Mouse (Mus musculus): ENCODE results near the gene Aqp3. TPM values are rescaled to one million over a fixed set of nuclear protein-coding genes. Genes with fewer than 3 reads are reported as not detected.

Aqp3 gene
- 4.4 and 4.5 TPM in 2 replicates for polyA plus RNA-seq (2015; fragmentation: Nextera tagmentation; extraction: Ambion mirVana)

- WGBS, result under 1% methylated on average over 42 of the region's 42 CpGs
- ATAC-seq, result peak; percentile 59
- H3K9ac ChIP-seq (ENCODE audit: low read depth, low read length), result peak within 1 kb of the TSS; percentile 60
These were observed at the start of gene Aqp3 for GRCm38 (mm10) chr4:41097871-41098576. TSS of gene Aqp3 (minus strand) at chr4:41098183.

GRCm38 (mm10) chr4:41142601-41143000 lies 44.6 kb upstream of the Aqp3 start:
- no peak for ATAC-seq
- WGBS, result 79% methylated on average over 2 of the region's 2 CpGs
- no peak overlapping the region for H3K4me3 ChIP-seq (ENCODE audit: low read length)

More at GRCm38 (mm10) chr4:41097871-41098576, at the start of gene Aqp3:
- Histone ChIP-seq H3K27ac (ENCODE audit: low read length) (no peak within 1 kb of the TSS), H3K9me3 (ENCODE audit: control insufficient read depth, low read length) (no peaks in the 10 kb centered on the region), H3K4me1 (ENCODE audit: control insufficient read depth, insufficient read depth, low read length) (peaks cover 40% of the 10 kb centered on the region), H3K4me3 (ENCODE audit: low read length) (peak within 1 kb of the TSS; percentile 50), H3K4me2 (ENCODE audit: low read depth, low read length) (peak within 1 kb of the TSS; percentile 93), H3K27me3 (replicated peaks; ENCODE audit: control insufficient read depth, insufficient read depth, low read length) (peaks cover 8% of the 10 kb centered on the region; the same call in 1 of the 2 replicates), H3K36me3 (ENCODE audit: control insufficient read depth, insufficient read depth, low read length) (no peaks in the 10 kb centered on the region)

DNA sequence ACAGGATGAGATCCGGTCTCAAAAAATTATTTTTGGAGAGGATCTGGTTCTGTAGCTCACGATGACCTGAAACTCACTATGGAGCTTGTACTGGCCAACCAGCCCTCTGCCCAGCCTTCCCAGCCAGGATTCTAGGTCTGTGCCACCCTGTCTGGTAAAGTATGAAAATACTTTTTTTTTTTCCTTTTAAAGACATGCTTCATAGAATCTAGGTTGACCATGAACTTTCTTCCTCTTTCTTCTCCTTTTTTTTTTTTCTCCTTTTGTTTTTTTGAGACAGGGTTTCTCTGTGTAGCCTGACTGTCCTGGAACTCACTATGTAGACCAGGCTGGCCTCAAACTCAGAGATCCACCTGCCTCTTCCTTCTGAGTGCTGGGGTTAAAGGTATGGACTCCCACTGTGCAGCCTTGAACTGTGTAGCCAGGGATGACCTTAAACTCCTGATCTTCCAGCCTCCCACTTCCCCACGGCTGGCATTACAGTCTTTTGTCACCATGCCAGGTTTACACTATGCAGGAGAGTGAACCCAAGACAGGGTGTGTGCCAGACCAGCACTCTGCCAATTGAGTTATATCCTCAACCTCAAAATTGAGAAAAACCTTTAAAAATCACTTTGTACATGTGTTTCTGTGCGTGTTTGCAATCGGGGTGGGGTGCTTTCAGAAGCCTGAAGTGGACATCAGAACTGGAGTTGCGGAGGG lies 42.3 kb upstream of the Aqp3 start:
- Histone ChIP-seq H3K4me2 (ENCODE audit: low read depth, low read length) (no peak overlapping the region), H3K4me1 (ENCODE audit: control insufficient read depth, insufficient read depth, low read length) (0 out of 2 replicates have a peak, but pooled peaks cover 3% of the 10 kb centered on the region), H3K9me3 (ENCODE audit: control insufficient read depth, low read length) (no peaks in the 10 kb centered on the region), H3K9ac (ENCODE audit: low read depth, low read length) (no peak overlapping the region), H3K27me3 (replicated peaks; ENCODE audit: control insufficient read depth, insufficient read depth, low read length) (no peaks in the 10 kb centered on the region), H3K36me3 (ENCODE audit: control insufficient read depth, insufficient read depth, low read length) (no peaks in the 10 kb centered on the region), H3K4me3 (ENCODE audit: low read length) (no peak overlapping the region), H3K27ac (ENCODE audit: low read length) (no peak overlapping the region)
- ATAC-seq, result no peak
- 93% methylated on average over 6 of the region's 6 CpGs for WGBS

More at GRCm38 (mm10) chr4:41142601-41143000, 44.6 kb upstream of the Aqp3 start:
- no peaks in the 10 kb centered on the region for H3K27me3 ChIP-seq (replicated peaks; ENCODE audit: control insufficient read depth, insufficient read depth, low read length)
- no peak overlapping the region for H3K9ac ChIP-seq (ENCODE audit: low read depth, low read length)
- H3K4me1 ChIP-seq (ENCODE audit: control insufficient read depth, insufficient read depth, low read length), result no peaks in the 10 kb centered on the region
- H3K4me2 ChIP-seq (ENCODE audit: low read depth, low read length), result no peak overlapping the region
- no peaks in the 10 kb centered on the region for H3K36me3 ChIP-seq (ENCODE audit: control insufficient read depth, insufficient read depth, low read length)
- H3K27ac ChIP-seq (ENCODE audit: low read length), result no peak overlapping the region
- H3K9me3 ChIP-seq (ENCODE audit: control insufficient read depth, low read length), result no peaks in the 10 kb centered on the region

DNA sequence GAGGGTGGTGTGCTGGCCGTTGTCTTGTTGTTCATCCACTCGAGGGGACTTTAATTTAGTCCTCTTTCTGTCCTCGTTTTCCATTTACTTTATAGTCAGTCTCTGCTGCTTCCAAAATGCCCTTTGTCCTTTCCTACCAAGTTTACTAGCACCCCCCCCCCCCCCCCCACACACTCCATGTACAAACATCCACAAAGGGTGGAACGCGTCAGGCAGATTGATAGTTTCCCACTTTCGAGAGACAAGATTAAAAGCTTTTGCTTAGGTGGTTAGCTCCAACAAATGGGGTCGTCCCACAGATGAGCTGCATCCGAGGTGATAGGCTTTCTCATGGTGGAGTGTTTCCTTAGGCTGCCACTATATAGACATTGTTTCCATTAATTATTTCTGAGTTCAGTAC lies 38.8 kb upstream of the Aqp3 start:
- Histone ChIP-seq H3K27me3 (replicated peaks; ENCODE audit: control insufficient read depth, insufficient read depth, low read length) (no peaks in the 10 kb centered on the region), H3K4me3 (ENCODE audit: low read length) (peak overlapping the region; percentile 98), H3K27ac (ENCODE audit: low read length) (peak overlapping the region; percentile 97), H3K9ac (ENCODE audit: low read depth, low read length) (peak overlapping the region; percentile 96), H3K4me1 (ENCODE audit: control insufficient read depth, insufficient read depth, low read length) (peaks cover 7% of the 10 kb centered on the region), H3K36me3 (ENCODE audit: control insufficient read depth, insufficient read depth, low read length) (no peaks in the 10 kb centered on the region), H3K4me2 (ENCODE audit: low read depth, low read length) (peak overlapping the region; percentile 85), H3K9me3 (ENCODE audit: control insufficient read depth, low read length) (no peaks in the 10 kb centered on the region)
- WGBS, result 0% methylated on average over 8 of the region's 8 CpGs
- no peak for ATAC-seq

GRCm38 (mm10) chr4:41136454-41136805 lies 38.4 kb upstream of the Aqp3 start:
- peak overlapping the region; percentile 97 for H3K27ac ChIP-seq (ENCODE audit: low read length)
- H3K27me3 ChIP-seq (replicated peaks; ENCODE audit: control insufficient read depth, insufficient read depth, low read length), result no peaks in the 10 kb centered on the region
- peaks cover 7% of the 10 kb centered on the region for H3K4me1 ChIP-seq (ENCODE audit: control insufficient read depth, insufficient read depth, low read length)
- H3K9me3 ChIP-seq (ENCODE audit: control insufficient read depth, low read length), result no peaks in the 10 kb centered on the region
- 2% methylated on average over 4 of the region's 4 CpGs for WGBS
- peak overlapping the region; percentile 96 for H3K9ac ChIP-seq (ENCODE audit: low read depth, low read length)
- ATAC-seq, result peak; percentile 17
- peak overlapping the region; percentile 85 for H3K4me2 ChIP-seq (ENCODE audit: low read depth, low read length)
- peak overlapping the region; percentile 98 for H3K4me3 ChIP-seq (ENCODE audit: low read length)
- no peaks in the 10 kb centered on the region for H3K36me3 ChIP-seq (ENCODE audit: control insufficient read depth, insufficient read depth, low read length)

- Histone ChIP-seq H3K9ac (ENCODE audit: low read depth, low read length) (peak within 1 kb of the TSS; percentile 96), H3K27me3 (replicated peaks; ENCODE audit: control insufficient read depth, insufficient read depth, low read length) (no peaks in the 10 kb centered on the region), H3K36me3 (ENCODE audit: control insufficient read depth, insufficient read depth, low read length) (no peaks in the 10 kb centered on the region), H3K9me3 (ENCODE audit: control insufficient read depth, low read length) (no peaks in the 10 kb centered on the region), H3K4me2 (ENCODE audit: low read depth, low read length) (peak within 1 kb of the TSS; percentile 85), H3K4me3 (ENCODE audit: low read length) (peak within 1 kb of the TSS; percentile 98), H3K4me1 (ENCODE audit: control insufficient read depth, insufficient read depth, low read length) (peaks cover 7% of the 10 kb centered on the region), H3K27ac (ENCODE audit: low read length) (peak within 1 kb of the TSS; percentile 97)
- WGBS, result under 1% methylated on average over 51 of the region's 65 CpGs
- ATAC-seq, result peak; percentile 76
These were observed 37.9 kb upstream of the Aqp3 start, which contains the start of gene Ube2r2 for GRCm38 (mm10) chr4:41135711-41136453. TSS of gene Ube2r2 (plus strand) at chr4:41135743.

- ATAC-seq, result peak; percentile 95
- no peaks in the 10 kb centered on the region for H3K36me3 ChIP-seq (ENCODE audit: control insufficient read depth, insufficient read depth, low read length)
- peaks cover 7% of the 10 kb centered on the region for H3K4me1 ChIP-seq (ENCODE audit: control insufficient read depth, insufficient read depth, low read length)
- H3K4me2 ChIP-seq (ENCODE audit: low read depth, low read length), result peak overlapping the region; percentile 85
- no peaks in the 10 kb centered on the region for H3K9me3 ChIP-seq (ENCODE audit: control insufficient read depth, low read length)
- peak overlapping the region; percentile 97 for H3K27ac ChIP-seq (ENCODE audit: low read length)
- peak overlapping the region; percentile 98 for H3K4me3 ChIP-seq (ENCODE audit: low read length)
- no peaks in the 10 kb centered on the region for H3K27me3 ChIP-seq (replicated peaks; ENCODE audit: control insufficient read depth, insufficient read depth, low read length)
- WGBS, result under 1% methylated on average over 39 of the region's 70 CpGs
- H3K9ac ChIP-seq (ENCODE audit: low read depth, low read length), result peak overlapping the region; percentile 96
These were observed 37.1 kb upstream of the Aqp3 start for GRCm38 (mm10) chr4:41134935-41135710.

- Histone ChIP-seq H3K27ac (ENCODE audit: low read length) (0 out of 2 replicates have a peak overlapping the region, but pooled peaks have one; percentile 18), H3K27me3 (replicated peaks; ENCODE audit: control insufficient read depth, insufficient read depth, low read length) (no peaks in the 10 kb centered on the region), H3K9ac (ENCODE audit: low read depth, low read length) (no peak overlapping the region), H3K4me2 (ENCODE audit: low read depth, low read length) (no peak overlapping the region), H3K4me3 (ENCODE audit: low read length) (no peak overlapping the region), H3K4me1 (ENCODE audit: control insufficient read depth, insufficient read depth, low read length) (peaks cover 7% of the 10 kb centered on the region), H3K36me3 (ENCODE audit: control insufficient read depth, insufficient read depth, low read length) (no peaks in the 10 kb centered on the region), H3K9me3 (ENCODE audit: control insufficient read depth, low read length) (no peaks in the 10 kb centered on the region)
- ATAC-seq, result no peak
- WGBS, result 80% methylated on average over 6 of the region's 6 CpGs
These were observed 35.7 kb upstream of the Aqp3 start for GRCm38 (mm10) chr4:41133529-41134291.
